Mouse (Mus musculus) left cerebral cortex, postnatal 10 days (tissue): Measurements from ENCODE around the gene Iffo2. TPM values are rescaled to one million over a fixed set of nuclear protein-coding genes. Genes with fewer than 3 reads are reported as not detected.
A peak's percentile ranks its signal among the peaks of the same experiment; 100 is the strongest.

ENCODE experiments used
- DNase-seq, 2 experiments: peaks; one replicate each; pipeline ENCODE4 v3.0.0; 2021 to 2022; ENCODE audit warnings: low spot score in 2 of 2, mixed read lengths in 1 of 2; ENCODE audit errors: extremely low spot score in 1 of 2
- intact Hi-C: fragments of 180-260 bp; cut with DNase I; formaldehyde crosslinking; loops from one replicate; pipeline ENCODE4 v1.15.1; 2025
- total RNA-seq, 2 experiments: library from RNA; stranded (reverse); gene quantifications; 2 replicates each; pipeline ENCODE4 v1.2.3; 2021

Iffo2 gene
- total RNA-seq, 2 experiments from 2014 or later, result 18.4 to 18.9 TPM

GRCm38 (mm10) chr4:139597286-139598284 lies 67.2 kb downstream of the Iffo2 start:
- no peak for DNase-seq
- intact Hi-C loops, result no loop called here

- no peak for DNase-seq
- intact Hi-C loops, result no loop called here
These were observed 68.0 kb downstream of the Iffo2 start for GRCm38 (mm10) chr4:139598356-139598755.

GRCm38 (mm10) chr4:139598950-139599518 lies 68.7 kb downstream of the Iffo2 start:
- DNase-seq, result peak; percentile 66 to 95
- intact Hi-C loops, result no loop called here

- intact Hi-C loops, result no loop called here
- no peak for DNase-seq
These were observed 71.4 kb downstream of the Iffo2 start for GRCm38 (mm10) chr4:139601519-139602356.

- intact Hi-C loops, result no loop called here
- DNase-seq, result no peak
These were observed 72.3 kb downstream of the Iffo2 start, which contains the start of gene Gm21969 for GRCm38 (mm10) chr4:139602357-139603244. TSS of gene Gm21969 (plus strand) at chr4:139603186.

- DNase-seq, result no peak
- intact Hi-C loops, result no loop called here
These were observed 74.9 kb downstream of the Iffo2 start for GRCm38 (mm10) chr4:139605216-139605615.

DNA sequence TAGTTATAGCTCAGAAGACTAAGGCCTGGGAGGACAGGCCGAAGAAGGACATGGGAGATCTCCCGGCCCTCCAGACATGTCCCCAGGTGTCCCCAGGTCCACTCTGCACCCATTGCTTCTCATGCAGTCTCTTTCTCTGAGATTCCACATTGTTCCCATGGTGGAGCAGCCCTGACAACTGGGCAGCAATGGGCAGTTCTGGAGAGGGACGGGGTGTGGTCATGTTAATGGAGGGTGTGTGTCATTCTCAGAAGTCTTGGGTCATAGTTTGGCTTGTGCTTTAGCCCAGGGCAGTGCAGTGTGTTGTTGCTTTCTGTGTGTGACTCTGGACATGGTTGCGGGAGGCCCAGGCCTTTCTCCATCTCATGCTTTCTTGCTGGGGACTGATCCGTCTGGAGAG lies 76.4 kb downstream of the Iffo2 start:
- intact Hi-C loops, result no loop called here
- DNase-seq, result no peak

DNA sequence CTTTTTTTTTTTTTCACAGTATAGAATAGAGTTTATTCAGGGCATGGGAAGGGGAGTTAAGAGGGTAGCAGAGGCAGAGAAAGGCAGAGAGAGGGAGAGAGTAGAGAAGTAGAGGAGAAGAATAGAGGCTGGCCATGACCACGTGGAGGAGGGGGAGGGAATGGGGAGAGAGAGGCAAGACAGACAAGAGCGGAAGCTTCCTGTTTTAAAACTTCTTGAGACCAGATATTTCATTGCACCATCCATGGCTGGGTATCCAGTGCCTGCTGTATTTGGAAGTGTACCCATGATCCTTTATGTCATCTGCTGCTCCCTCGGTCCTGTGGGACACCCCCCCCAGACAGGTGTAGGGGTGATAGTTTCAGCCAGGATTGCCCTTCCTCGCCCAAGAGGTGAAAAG lies 78.6 kb downstream of the Iffo2 start:
- intact Hi-C loops, result no loop called here
- DNase-seq, result no peak

DNA sequence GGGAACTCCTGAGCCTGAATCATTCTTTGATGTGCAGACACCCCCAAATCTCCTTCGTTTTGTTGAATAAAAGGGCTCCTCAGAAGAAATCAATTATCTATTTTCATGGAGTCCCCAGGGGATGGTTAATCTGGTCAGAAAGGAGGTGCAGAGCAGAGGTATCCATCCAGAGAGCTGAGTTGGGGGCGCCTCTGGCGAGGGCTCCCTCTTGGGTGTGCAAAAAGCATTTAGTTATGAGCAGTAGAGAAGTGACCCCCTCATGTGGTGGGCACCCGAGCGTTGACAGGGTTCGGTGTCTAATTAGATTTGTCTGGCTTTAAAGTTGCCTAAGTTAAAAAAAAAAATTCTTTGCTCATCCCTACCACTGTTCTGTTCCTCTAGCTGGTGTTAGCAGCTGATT lies 80.6 kb downstream of the Iffo2 start:
- intact Hi-C loops, result loop anchor here (5.0 kb wide), 2 partner anchors 34 to 139 kb away; no protein-coding TSS in a partner anchor
- no peak for DNase-seq

- intact Hi-C loops, result loop anchor here (5.0 kb wide), 2 partner anchors 34 to 139 kb away; no protein-coding TSS in a partner anchor
- peak; percentile 58 to 85 for DNase-seq
These were observed 81.2 kb downstream of the Iffo2 start for GRCm38 (mm10) chr4:139611542-139611953.

DNA sequence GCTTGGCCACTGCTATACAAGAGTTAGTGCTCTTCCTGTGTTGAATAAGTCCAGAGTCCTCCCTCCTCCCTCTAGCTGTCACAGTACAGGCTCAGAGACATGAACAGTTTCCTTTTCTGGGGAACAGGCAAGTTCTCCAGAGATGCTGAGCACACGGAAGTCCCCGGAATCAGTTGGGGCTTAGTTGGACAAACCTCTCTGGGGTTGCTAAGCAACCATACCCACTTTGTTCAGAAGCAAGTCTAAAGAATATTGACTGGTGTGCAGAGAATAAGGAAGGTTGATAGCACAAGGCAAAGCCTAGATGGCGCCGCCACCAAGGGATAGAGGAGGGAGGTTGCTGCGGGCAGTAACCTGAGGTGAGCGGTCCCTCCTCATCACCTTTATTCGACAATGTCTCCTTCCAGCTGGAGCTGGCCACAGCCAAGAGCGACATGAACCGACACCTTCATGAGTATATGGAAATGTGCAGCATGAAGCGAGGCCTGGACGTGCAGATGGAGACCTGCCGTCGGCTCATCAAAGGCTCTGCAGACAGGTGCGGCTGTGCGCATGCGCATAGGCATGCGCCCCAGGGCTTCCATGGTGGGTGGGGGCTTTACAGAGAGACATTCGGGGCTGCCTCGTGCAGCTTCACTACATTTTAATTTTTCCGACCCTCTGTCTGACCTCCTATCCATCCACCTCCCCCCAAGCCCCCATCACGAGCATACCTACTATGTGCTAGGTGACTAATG lies 84.3 kb downstream of the Iffo2 start:
- intact Hi-C loops, result loop anchor here (5.0 kb wide), 2 partner anchors 37 to 142 kb away; no protein-coding TSS in a partner anchor
- DNase-seq, result no peak

- intact Hi-C loops, result no loop called here
- no peak for DNase-seq
These were observed 86.1 kb downstream of the Iffo2 start for GRCm38 (mm10) chr4:139616276-139617000.

DNA sequence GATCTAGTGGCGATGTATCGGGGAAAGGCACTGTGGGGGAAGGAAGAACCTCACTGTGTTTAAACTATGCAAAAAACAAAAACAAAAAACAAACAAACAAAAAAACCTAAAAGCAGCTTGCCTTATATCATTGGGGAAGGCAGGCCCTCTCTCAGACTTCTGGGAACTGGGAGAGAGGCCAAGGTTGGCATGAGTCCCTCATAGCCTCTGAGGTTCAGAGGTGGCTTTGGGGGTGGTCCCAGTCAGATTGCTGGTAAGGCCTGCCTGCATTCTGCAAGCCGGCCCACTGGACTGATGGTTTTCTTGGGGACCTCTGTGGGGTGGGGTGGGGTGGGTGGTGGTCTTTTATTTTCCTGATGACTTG lies 86.6 kb downstream of the Iffo2 start:
- no peak for DNase-seq
- intact Hi-C loops, result no loop called here

DNA sequence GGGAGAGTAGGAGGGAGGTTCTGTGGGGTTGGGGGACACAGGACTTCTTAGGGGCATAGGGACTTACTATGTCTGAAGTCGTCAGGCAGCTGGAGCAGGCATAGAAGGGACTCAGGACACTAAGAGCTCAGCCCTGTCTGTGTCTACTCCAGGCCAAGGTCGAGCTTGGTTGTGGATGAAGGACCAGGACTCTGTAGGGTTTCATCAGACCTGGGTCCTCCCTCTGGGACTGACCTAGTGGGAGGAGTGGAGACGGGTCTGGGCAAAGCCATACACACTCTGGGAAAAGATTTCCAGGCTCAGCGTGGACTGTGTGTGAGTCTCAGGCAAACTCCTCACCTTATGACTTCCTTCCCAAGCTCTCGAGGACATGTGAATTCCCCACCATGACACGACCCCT lies 89.4 kb downstream of the Iffo2 start:
- intact Hi-C loops, result no loop called here
- no peak for DNase-seq

GRCm38 (mm10) chr4:139622373-139623282 lies 92.3 kb downstream of the Iffo2 start, which contains the start of gene Aldh4a1:
TSS of gene Aldh4a1 (plus strand) at chr4:139622866.
- DNase-seq, result peak; percentile 92 to 96
- intact Hi-C loops, result loop anchor here (2.0 kb wide), 1 partner anchor 48 kb away; no protein-coding TSS in a partner anchor
